Mouse (Mus musculus): Measurements from ENCODE around the gene Dcst1.

GRCm38 (mm10) chr3:89349869-89350501, 15.1 kb downstream of the Dcst1 start, which contains the start of gene Adam15:
- no peak; the same call in 1 of the 2 replicates for TF ChIP-seq POLR2A (IDR thresholded peaks at IDR 0.05; ENCODE audit: insufficient read depth, low read depth, low read length)
- TF ChIP-seq CTCF (IDR thresholded peaks at IDR 0.05; ENCODE audit: insufficient read depth, low read depth, low read length) = no peak
